Mouse (Mus musculus) bone marrow, adult 2 months (tissue): ENCODE measurements around the gene Fbxl12. TPM values are rescaled to one million over a fixed set of nuclear protein-coding genes. Genes with fewer than 3 reads are reported as not detected.
A peak's percentile ranks its signal among the peaks of the same experiment; 100 is the strongest.
"Not testable (repeated sequence)": the region's sequence is repeated elsewhere in the genome, so short reads cannot be mapped to it uniquely, and the experiment has no call there.

ENCODE experiments used
- H3K27ac ChIP-seq: fragments of 200-500 bp; 2 replicates; pipeline ENCODE4 v1.5.1; 2012; ENCODE audit warnings: low read depth, mild to moderate bottlenecking, control low read depth, inconsistent platforms, low read length; ENCODE audit not compliant: control insufficient read depth, poor library complexity, insufficient read depth
- H3K4me1 ChIP-seq: fragments of 200-500 bp; 2 replicates; pipeline ENCODE4 v1.6.1; 2011; ENCODE audit warnings: low read length; ENCODE audit not compliant: control insufficient read depth, insufficient read depth
- H3K4me3 ChIP-seq: fragments of 200-500 bp; replicated peaks from 2 replicates; pipeline ENCODE3; 2011; ENCODE audit warnings: mild to moderate bottlenecking, low read depth, low read length, control low read depth; ENCODE audit not compliant: control insufficient read depth
- CTCF ChIP-seq: fragments of 200-500 bp; IDR thresholded peaks from 2 replicates; pipeline ENCODE4 v1.5.1; 2011; ENCODE audit warnings: low read length, control low read depth; ENCODE audit not compliant: control insufficient read depth, insufficient read depth
- POLR2A ChIP-seq: fragments of 200-500 bp; IDR thresholded peaks from 2 replicates; pipeline ENCODE4 v1.6.1; 2011; ENCODE audit warnings: low read depth, mild to moderate bottlenecking, control low read depth, low read length, borderline replicate concordance; ENCODE audit not compliant: control insufficient read depth
- WGBS: fragments of 180-500 bp; shearing (Covaris S2); methylation state at CpG from one replicate; pipeline ENCODE4 v1.1.7; 2018; 5-methylcytosine and 5-hydroxymethylcytosine counted together
- polyA plus RNA-seq: library from polyadenylated mRNA; stranded (reverse); fragments of >200 nt; gene quantifications from 2 replicates; pipeline ENCODE4 v1.2.4, GENCODE M21; 2011; ENCODE audit warnings: low replicate concordance; ENCODE audit not compliant: missing spikeins, insufficient read depth, insufficient read length

Fbxl12 gene
- polyA plus RNA-seq: 10.7 and 28.8 TPM in 2 replicates

- H3K4me1 ChIP-seq: no peaks in the 10 kb centered on the region; the same call in none of the 2 replicates
- WGBS: under 1% methylated on average over 43 of the region's 43 CpGs
- no peak for TF ChIP-seq POLR2A
- no peak for TF ChIP-seq CTCF
These were observed at the start of gene Fbxl12 for GRCm38 (mm10) chr9:20644360-20645081. TSS of gene Fbxl12 (minus strand) at chr9:20644767.

GRCm38 (mm10) chr9:20692863-20693262, 48.3 kb upstream of the Fbxl12 start:
- H3K4me3 ChIP-seq: no peak overlapping the region
- 87% methylated on average over 3 of the region's 3 CpGs for WGBS
- no peak for TF ChIP-seq POLR2A
- no peak for TF ChIP-seq CTCF
- no peaks in the 10 kb centered on the region for H3K4me1 ChIP-seq
- H3K27ac ChIP-seq: no peak overlapping the region

More at GRCm38 (mm10) chr9:20644360-20645081, at the start of gene Fbxl12:
- H3K27ac ChIP-seq: peak within 1 kb of the TSS; percentile 85
- H3K4me3 ChIP-seq: peak within 1 kb of the TSS; percentile 77

- not testable (repeated sequence) for H3K27ac ChIP-seq, H3K4me1 ChIP-seq, H3K4me3 ChIP-seq
- 68% methylated on average over 2 of the region's 2 CpGs for WGBS
These were observed 45.9 kb upstream of the Fbxl12 start for GRCm38 (mm10) chr9:20690449-20690848.

- Histone ChIP-seq H3K27ac (no peak overlapping the region), H3K4me1 (no peaks in the 10 kb centered on the region), H3K4me3 (no peak overlapping the region)
- WGBS: 27% methylated on average over 4 of the region's 4 CpGs
- no peak for TF ChIP-seq CTCF
- TF ChIP-seq POLR2A: no peak
These were observed 45.3 kb upstream of the Fbxl12 start for GRCm38 (mm10) chr9:20689913-20690312.

GRCm38 (mm10) chr9:20689403-20689802, 44.8 kb upstream of the Fbxl12 start:
- Histone ChIP-seq H3K4me1 (no peaks in the 10 kb centered on the region), H3K4me3 (no peak overlapping the region), H3K27ac (no peak overlapping the region)
- no peak for TF ChIP-seq CTCF
- no peak for TF ChIP-seq POLR2A
- 38% methylated on average over 1 of the region's 1 CpGs for WGBS

- Histone ChIP-seq H3K27ac (no peak overlapping the region), H3K4me1 (no peaks in the 10 kb centered on the region), H3K4me3 (no peak overlapping the region)
- no peak for TF ChIP-seq CTCF
- TF ChIP-seq POLR2A: no peak
- WGBS: 55% methylated on average over 17 of the region's 17 CpGs
These were observed 40.7 kb upstream of the Fbxl12 start for GRCm38 (mm10) chr9:20685081-20685861.

- Histone ChIP-seq H3K27ac (no peak overlapping the region), H3K4me3 (no peak overlapping the region), H3K4me1 (no peaks in the 10 kb centered on the region; the same call in 1 of the 2 replicates)
- TF ChIP-seq POLR2A (no peak), CTCF (no peak)
- 71% methylated on average over 2 of the region's 2 CpGs for WGBS
These were observed 37.8 kb upstream of the Fbxl12 start for GRCm38 (mm10) chr9:20682389-20682722.

- Histone ChIP-seq H3K4me3 (no peak overlapping the region), H3K4me1 (no peaks in the 10 kb centered on the region; the same call in 1 of the 2 replicates), H3K27ac (no peak overlapping the region)
- WGBS: 48% methylated on average over 7 of the region's 7 CpGs
- TF ChIP-seq CTCF: no peak
- TF ChIP-seq POLR2A: no peak
These were observed 37.2 kb upstream of the Fbxl12 start for GRCm38 (mm10) chr9:20681546-20682388.
